Mouse (Mus musculus) gastrocnemius, postnatal 25 days (tissue): Measurements from ENCODE around the gene Plpp7. TPM values are rescaled to one million over a fixed set of nuclear protein-coding genes. Genes with fewer than 3 reads are reported as not detected.

Experiments
- microRNA-seq, 2 experiments: library from miRNA; unstranded; fragments of <30 nt; microRNA quantifications; one replicate each; pipeline ENCODE4 v1.2.0; 2021; ENCODE audit warnings: borderline replicate concordance in 2 of 2
- total RNA-seq, 2 experiments: library from RNA; stranded (reverse); gene quantifications; 1 replicate in 1 of 2; 2 replicates in 1 of 2; pipeline ENCODE4 v1.2.3; 2021

Plpp7 gene
- total RNA-seq, 2 experiments from 2014 or later = 90.9 to 97.0 TPM

Small RNAs within 50 kb of the gene (microRNA-seq; reads per million reads assigned to microRNA genes)
- gene Mir7674 = 0.26 to 0.74 reads per million in 2 experiments

Other genes with a start within 250 kb of the Plpp7 start
- gene Fibcd1, start 249.5 kb upstream of the Plpp7 start, total RNA-seq = not detected
- under 1 TPM; 0.29 to 0.79 TPM for gene Lamc3, start 208.2 kb upstream of the Plpp7 start, total RNA-seq
- 1 to 10 TPM; 4.2 to 5.8 TPM for gene Aif1l, start 145.4 kb upstream of the Plpp7 start, total RNA-seq
- gene Nup214, start 121.1 kb upstream of the Plpp7 start, total RNA-seq = 10 to 100 TPM; 18.6 to 21.4 TPM
- gene Fam78a, start 10.7 kb upstream of the Plpp7 start, total RNA-seq = 10 to 100 TPM; 15.1 to 15.9 TPM
- gene Prrc2b, start 55.6 kb downstream of the Plpp7 start, total RNA-seq = 10 to 100 TPM; 67.0 to 69.6 TPM
- gene Pomt1, start 141.1 kb downstream of the Plpp7 start, total RNA-seq = 10 to 100 TPM; 13.7 to 14.7 TPM
- gene Uck1, start 164.6 kb downstream of the Plpp7 start, total RNA-seq = 10 to 100 TPM; 12.0 to 13.0 TPM
- gene Golga2, start 191.9 kb downstream of the Plpp7 start, total RNA-seq = 10 to 100 TPM; 53.5 to 57.4 TPM
- 100 to 1,000 TPM; 112 to 120 TPM for gene Swi5, start 192.5 kb downstream of the Plpp7 start, total RNA-seq